Mouse (Mus musculus): Measurements from ENCODE around the gene Myo1h. TPM values are rescaled to one million over a fixed set of nuclear protein-coding genes. Genes with fewer than 3 reads are reported as not detected.

Myo1h gene
- total RNA-seq (2021): under 1 TPM; 0.49 to 0.97 TPM
- polyA plus RNA-seq (2012; rRNA removed): 0.22 TPM in 1 of 2 replicates, not detected in the other
- long read RNA-seq: 0 reads

GRCm38 (mm10) chr5:114288874-114289273, at the start of gene Myo1h:
Gene Myo1h (plus strand): TSS chr5:114289166.
- DNase-seq: no peak

DNA sequence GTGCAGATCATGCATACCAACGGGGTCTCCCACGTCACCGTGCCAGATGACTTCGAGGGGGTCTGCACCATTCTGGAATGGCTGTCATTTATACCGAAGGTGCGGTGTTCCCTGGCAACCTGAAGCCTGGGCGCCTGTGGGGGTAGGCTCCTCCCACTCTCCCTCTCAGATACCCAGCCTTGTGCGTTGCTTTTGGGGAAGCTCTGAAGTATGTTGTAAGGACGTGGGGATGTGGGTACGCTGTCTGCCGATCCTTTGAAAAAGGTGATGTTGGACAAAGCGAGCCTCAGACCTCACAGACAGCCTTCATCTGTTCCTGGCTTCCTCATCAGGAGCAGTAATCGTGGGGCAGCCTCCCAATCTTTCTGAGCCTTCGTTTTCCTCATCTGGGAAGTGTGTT, 49.2 kb upstream of the Myo1h start:
- no peak for DNase-seq

DNA sequence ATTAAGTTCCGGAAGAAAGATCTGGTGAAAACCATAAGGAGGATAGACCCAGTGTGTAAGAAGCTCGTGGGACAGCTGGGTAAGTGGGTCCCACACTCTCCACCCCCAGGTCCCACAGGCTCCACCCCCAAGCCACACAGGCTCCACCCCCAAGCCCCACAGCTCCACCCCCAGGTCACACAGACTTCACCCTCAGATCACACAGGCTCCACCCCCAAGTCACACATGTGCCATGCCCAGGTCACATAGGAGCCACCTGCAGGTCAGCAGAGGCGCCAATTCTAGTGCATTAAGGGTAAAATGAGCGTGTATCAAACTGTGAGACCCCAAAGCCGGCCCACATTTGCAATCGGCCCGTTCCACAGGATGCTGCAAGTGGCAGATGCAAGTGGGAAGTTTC, 42.5 kb upstream of the Myo1h start:
- no peak for DNase-seq

- DNase-seq: peak; percentile 67
Measured at GRCm38 (mm10) chr5:114248174-114248589, 40.8 kb upstream of the Myo1h start.

DNA sequence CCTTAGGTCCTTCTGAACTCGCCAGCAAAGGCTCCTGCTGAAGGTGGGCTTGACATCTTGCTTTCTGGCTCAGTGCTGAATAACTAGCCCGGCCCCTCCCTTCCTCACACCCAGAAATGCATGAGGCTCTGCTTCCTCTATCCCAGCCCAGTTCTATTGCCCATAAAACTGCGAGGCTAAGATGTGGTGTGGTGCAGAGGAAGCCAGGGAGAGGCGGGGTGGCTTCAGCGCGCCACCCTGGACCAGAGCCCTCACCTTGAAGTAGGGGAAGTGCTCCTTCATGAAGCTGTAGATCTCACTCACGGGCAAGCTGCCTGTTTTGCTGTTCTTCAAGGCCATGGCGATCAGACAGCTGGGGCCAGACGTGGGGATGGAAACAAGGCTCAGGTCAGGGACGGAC, 29.5 kb upstream of the Myo1h start:
- no peak for DNase-seq

- no peak for DNase-seq
Measured at GRCm38 (mm10) chr5:114261494-114261893, 27.5 kb upstream of the Myo1h start.

- no peak for DNase-seq
Measured at GRCm38 (mm10) chr5:114264030-114264459, 24.9 kb upstream of the Myo1h start.

DNA sequence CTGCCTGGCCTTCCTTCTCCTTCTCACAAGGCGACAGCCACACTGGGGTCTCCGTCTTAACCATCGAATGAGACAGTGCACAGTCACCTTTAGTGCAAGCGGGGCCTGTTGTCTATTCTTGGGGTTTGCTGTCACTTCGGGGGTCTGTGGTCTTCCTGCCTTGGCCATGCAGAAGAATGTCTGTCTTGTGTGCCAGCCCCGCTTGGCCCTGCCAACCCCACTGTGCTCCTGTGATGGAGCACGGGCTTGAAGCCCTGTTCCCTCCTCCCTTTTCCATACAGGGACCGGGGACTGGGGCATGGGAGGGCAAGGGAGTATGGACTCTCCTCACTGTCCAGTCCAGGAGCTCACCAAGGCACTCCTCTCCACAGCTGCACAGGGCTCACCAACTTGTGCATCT, 24.2 kb upstream of the Myo1h start:
- DNase-seq: no peak

DNA sequence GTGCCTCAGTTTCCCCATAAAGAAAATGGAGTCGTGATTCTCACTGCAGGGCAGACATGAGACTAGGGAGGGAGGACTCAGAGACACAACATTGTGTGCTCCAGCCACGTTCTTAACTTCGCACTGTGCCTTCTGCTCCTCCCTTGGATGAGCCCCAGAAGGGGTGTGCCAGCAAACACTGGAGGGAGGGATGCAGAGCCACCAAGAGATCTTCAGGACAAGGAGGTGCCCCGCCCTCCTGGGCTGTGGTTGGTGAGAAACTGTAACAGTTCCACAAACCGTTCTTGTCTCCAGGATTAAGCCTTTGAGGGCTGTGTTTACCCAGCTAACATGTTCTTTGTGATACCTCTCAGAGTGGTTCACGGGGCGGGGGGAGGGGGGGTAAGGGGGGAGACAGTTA, 20.3 kb upstream of the Myo1h start:
- no peak for DNase-seq

- no peak for DNase-seq
Measured at GRCm38 (mm10) chr5:114269499-114269898, 19.5 kb upstream of the Myo1h start.

DNA sequence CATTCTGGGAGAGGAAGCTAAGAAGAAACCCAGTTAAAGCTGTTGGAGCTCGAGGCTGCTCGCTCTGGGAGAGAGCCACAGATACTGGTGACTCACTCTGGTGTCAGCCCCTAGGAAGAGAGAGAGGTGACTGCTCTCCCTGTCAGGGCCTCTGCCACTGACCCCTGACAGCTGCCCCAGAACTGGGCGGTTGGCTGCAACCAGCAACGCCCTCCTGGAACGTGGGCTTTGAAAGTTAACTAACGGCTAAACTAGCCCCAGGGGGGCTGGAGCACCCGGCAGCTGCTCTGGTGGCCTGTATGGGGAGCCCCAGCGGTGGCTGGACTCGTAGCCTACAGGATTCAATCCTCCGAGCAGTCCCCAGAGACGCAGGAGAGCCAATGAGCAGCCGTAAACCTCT, 19.0 kb upstream of the Myo1h start:
- DNase-seq: peak; percentile 21

DNA sequence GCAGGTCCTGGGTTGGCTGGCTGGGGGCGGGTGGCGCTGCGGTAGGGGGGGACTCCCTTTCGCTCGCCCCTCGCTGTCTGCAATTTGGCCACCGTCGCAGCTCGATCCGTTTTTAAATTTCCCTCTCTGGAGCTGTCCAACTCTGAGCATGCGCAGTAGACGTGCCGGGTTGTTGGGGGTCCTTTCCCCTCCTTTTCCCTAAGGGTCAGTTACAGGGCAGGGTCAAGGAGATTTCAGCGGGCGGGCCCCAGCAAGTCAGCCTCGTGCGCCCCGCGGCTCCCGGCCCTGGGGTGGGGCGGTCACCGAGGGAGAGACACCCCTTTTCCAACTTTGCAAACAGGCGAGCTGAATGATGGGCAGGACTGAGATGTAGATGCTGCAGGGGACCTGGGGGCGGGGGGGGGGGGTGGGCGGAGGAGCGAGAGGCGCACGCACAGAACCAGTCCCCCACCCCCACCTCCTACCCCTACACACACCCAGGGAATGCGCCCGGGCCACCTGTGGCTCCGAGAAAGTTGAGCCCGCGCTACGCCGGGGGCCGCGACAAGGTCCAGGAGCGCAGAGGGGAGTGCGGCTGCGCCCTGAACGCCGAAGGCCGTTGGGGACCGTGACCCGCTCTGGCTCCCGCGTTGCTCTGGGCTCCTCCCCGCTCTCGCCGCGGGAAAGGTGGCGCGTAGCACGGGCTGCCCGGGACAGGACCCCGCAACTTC, 15.1 kb upstream of the Myo1h start, which contains the start of gene Foxn4:
Foxn4 (minus strand) TSS at position 115 of the 710 bp plus-strand sequence.
- no peak for DNase-seq

DNA sequence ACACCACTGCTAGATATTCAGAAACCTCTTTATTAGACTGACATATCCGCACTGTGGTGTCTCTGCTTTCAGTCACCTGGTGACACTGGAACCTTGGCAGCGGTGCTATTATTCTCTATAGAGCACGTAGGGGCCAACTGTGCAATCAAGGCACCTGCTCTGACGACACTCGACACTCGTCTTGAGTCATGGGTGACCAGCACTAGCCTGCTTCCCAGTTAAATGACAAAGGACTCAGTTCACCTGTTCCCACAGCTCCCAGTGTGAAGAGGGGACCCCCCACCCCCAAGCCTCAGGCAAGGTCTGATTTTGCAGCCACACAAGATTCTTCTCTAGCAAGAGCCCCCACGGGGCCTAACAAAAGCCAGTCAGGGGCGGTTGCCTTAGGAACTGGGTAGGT, 13.6 kb upstream of the Myo1h start:
- DNase-seq: no peak

DNA sequence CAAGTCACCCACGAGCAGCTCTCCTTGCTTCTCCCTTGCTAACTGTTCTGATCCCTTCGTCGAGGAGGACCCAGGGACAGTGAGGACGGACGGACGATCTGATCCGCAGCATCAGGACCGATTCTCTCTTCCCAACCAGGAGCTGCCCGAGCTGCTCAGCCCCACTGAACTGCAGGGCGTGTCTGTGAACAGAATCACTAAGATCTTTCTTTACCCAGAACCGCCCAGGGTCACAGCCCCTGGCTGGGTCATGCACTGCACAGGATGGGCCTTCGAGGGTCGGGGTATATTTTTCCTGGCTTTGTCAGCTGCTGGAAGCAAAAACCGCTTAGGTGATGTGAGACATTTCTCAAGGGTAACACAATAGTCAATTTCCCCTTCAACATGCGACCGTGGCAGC, 13.0 kb upstream of the Myo1h start:
- no peak for DNase-seq

DNA sequence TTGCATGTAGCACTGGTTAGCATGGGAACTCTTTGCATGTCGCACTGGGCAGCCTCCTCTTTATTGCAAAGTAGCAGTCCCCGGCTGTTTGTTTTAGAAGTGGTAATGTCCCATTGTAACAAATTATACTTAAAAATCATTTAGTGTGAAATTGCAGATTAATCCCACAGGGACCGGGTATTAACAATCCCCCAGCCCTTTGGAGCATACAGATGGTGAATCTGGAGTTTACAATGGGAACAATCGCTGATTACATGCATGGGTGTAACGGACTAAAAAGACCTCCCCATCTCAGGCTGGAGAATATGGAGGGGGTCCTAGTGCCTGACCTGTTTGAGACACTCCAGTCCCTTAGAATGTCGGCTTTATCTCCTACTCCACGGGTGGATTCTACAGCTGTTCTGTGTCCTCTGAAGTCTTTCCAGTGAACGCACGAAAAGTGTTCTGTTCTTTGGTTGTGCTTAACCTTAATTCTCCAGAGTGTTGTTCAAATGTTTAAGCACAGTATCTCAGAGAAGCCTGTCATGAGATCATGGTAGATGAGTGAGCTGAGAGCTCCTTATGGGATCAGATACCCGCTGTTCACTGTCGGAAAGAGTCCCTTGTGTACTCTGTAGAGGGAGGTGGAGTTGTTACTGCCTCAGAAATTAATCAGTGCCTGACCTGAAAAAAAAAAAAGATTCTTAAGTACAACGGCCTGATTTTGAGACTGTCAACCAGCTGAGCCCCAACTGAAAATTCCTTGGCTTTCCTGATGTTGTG, 9.4 kb upstream of the Myo1h start:
- DNase-seq: no peak

GRCm38 (mm10) chr5:114282346-114282745, 6.6 kb upstream of the Myo1h start:
- no peak for DNase-seq

- DNase-seq: no peak
Measured at GRCm38 (mm10) chr5:114284604-114285397, 4.2 kb upstream of the Myo1h start.

DNA sequence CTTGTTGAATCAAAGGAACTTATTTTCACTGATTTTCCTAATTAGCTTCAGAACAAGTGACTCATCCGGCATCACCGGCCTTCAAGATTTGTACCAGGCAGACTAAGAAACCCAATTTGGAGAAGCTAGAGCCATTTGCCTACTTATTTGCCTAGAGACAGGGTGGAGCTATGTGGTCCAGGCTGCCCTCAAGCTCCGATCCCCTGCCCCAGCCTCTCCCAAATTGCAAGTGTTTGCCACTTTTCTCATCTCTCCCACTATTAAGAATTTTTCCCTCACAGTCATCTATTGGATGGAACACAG, 3.6 kb upstream of the Myo1h start:
- DNase-seq: no peak

DNA sequence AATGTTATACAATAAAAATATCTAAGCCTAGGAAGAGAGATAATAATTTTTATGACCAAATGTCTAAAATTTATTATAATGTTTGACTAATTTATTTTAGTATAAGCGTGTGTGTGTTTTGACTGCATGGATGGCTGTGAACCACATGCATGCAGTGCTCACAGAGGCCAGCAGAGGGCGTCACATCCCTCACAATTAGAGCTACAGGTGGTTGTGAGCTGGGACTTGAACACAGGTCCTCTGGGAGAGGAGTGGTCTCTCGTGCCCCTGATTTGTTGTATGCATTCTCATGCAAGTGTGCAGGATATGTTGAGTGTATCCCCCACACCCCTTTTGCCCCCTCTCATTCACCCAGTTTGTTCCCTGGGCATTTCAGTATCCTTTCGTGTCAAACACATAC, 2.9 kb upstream of the Myo1h start:
- no peak for DNase-seq

GRCm38 (mm10) chr5:114286872-114287571, 1.9 kb upstream of the Myo1h start:
- no peak for DNase-seq

GRCm38 (mm10) chr5:114288396-114288795, 570 bp upstream of the Myo1h start:
- DNase-seq: no peak

DNA sequence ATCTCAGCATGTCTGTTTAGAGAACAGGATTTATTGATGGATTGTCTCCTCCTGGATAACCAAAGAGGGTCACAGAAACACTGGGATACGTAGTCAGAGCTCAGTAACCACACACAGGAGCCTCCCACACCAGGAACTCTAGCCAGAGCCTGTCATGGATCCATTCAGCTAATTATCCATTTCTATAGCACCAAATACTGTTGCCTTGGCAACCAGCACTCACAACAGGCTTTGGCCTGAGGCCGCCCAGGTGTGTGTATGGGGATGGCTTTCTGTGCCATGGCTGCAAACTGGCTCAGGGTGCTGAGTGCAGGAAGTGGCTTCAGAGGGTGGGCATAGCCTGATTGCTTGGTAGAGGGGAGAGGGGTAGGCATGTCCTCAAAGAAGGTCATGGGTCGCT, 1.0 kb downstream of the Myo1h start:
- DNase-seq: no peak

Measured in adrenal gland, adult 2 months (tissue).